Mouse (Mus musculus) lung, postnatal 0 days (tissue): ENCODE results near the gene Rasgrp1.

Source experiments
- CTCF ChIP-seq: IDR thresholded peaks from 2 replicates; pipeline ENCODE4 v1.5.1; 2016; ENCODE audit warnings: antibody characterized with exemption, mild to moderate bottlenecking
- EP300 ChIP-seq: IDR thresholded peaks from 2 replicates; pipeline ENCODE4 v1.6.1; 2016; ENCODE audit warnings: antibody characterized with exemption, mild to moderate bottlenecking, control low read depth

GRCm38 (mm10) chr2:117309046-117309445, 33.8 kb downstream of the Rasgrp1 start:
- TF ChIP-seq EP300: no peak
- TF ChIP-seq CTCF: no peak
